Mouse (Mus musculus) forebrain, embryonic 14.5 days (tissue): ENCODE results near the gene Sdk2. TPM values are rescaled to one million over a fixed set of nuclear protein-coding genes. Genes with fewer than 3 reads are reported as not detected.

Experiments used
- ATAC-seq: fragments of 200-750 bp; cut with Nextera tagmentation; 2 replicates; pipeline ENCODE4 v1.8.0; 2017; ENCODE audit warnings: mild to moderate bottlenecking, moderate library complexity
- DNase-seq: peaks from one replicate; pipeline ENCODE4 v3.0.0-alpha.2; 2015; ENCODE audit warnings: low spot score
- H3K27ac ChIP-seq: fragments of 300-500 bp; sonication (generic); 2 replicates; pipeline ENCODE4 v1.5.1; 2014; ENCODE audit warnings: low read depth, mild to moderate bottlenecking, control low read depth, low read length, moderate library complexity
- H3K27me3 ChIP-seq: fragments of 300-500 bp; sonication (generic); replicated peaks from 2 replicates; pipeline ENCODE4 v1.6.1; 2014; ENCODE audit warnings: low read length, control low read depth, mixed read lengths; ENCODE audit not compliant: control insufficient read depth, insufficient read depth
- H3K36me3 ChIP-seq: fragments of 300-500 bp; sonication (generic); 2 replicates; pipeline ENCODE4 v1.6.1; 2014; ENCODE audit warnings: low read length, control low read depth; ENCODE audit not compliant: control insufficient read depth, insufficient read depth
- H3K4me1 ChIP-seq: fragments of 300-500 bp; sonication (generic); 2 replicates; pipeline ENCODE4 v1.6.1; 2014; ENCODE audit warnings: antibody characterized with exemption, low read length, control low read depth; ENCODE audit not compliant: control insufficient read depth, insufficient read depth
- H3K4me2 ChIP-seq: fragments of 300-500 bp; sonication (generic); 2 replicates; pipeline ENCODE4 v1.6.1; 2014; ENCODE audit warnings: mild to moderate bottlenecking, control low read depth, low read length
- H3K4me3 ChIP-seq: fragments of 300-500 bp; sonication (generic); 2 replicates; pipeline ENCODE4 v1.5.1; 2014; ENCODE audit warnings: low read depth, low read length, control low read depth
- H3K9ac ChIP-seq: fragments of 300-500 bp; sonication (generic); 2 replicates; pipeline ENCODE4 v1.6.1; 2014; ENCODE audit warnings: mild to moderate bottlenecking, low read length, control low read depth, moderate library complexity
- H3K9me3 ChIP-seq: fragments of 300-500 bp; sonication (generic); replicated peaks from 2 replicates; pipeline ENCODE4 v1.6.1; 2016; ENCODE audit warnings: low read length, control low read depth, mixed read lengths; ENCODE audit not compliant: control insufficient read depth
- WGBS: fragments of 180-500 bp; shearing (Covaris S2); extraction: QIAGEN DNeasy Blood & Tissue Kit; methylation state at CpG from one replicate; pipeline ENCODE4 v1.1.7; 2014; 5-methylcytosine and 5-hydroxymethylcytosine counted together
- polyA plus RNA-seq: library from polyadenylated mRNA; unstranded; fragments of >200 nt; fragmentation: Nextera tagmentation; extraction: Ambion mirVana; gene quantifications from 2 replicates; pipeline ENCODE4 v1.2.1, GENCODE M21; 2014

Gene Sdk2
- polyA plus RNA-seq, 1 experiment from 2014 or later: 1.1 TPM

DNA sequence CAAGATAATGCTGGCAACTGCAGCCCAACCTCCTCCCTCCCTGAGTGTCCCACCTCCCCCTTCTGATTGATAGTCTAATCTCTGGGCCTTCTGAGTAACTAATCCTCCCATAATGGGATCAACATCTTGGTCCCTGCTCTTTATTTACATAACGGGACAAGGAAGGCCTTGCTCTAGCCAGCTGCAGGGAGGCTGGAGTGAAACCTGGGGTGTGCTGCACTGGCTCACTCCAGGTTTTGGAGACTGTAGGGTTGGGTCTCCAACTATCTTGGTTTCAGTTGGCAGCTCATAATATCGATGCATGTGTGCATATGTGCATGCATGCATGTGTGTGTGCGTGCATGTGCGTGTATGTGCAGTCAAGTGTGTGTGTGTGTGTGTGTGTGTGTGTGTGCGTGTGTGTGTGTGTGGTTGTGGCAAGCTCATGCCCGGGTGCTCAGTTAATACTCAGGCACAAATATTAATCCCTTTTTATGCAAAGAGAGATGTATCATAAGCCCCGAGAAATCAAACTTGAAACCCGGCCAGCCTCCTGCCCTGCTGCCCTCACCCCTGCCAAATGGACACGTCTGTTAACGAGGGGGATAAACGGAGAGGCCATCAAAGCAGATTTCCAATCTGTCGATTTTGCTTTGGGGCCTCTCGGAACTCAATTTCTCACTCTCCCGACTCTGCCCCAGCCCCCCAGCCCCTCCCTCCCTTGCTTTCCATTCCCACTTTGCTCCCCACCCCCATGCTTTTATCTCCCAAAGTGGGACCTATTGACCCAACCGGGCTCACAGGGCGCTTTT lies 91.8 kb downstream of the Sdk2 start:
- no peaks in the 10 kb centered on the region for H3K36me3 ChIP-seq
- H3K27ac ChIP-seq: no peak overlapping the region
- no peak overlapping the region for H3K4me3 ChIP-seq
- no peak for DNase-seq
- peaks cover 19% of the 10 kb centered on the region for H3K4me1 ChIP-seq
- no peak overlapping the region for H3K4me2 ChIP-seq
- 20% methylated on average over 16 of the region's 16 CpGs for WGBS
- no peaks in the 10 kb centered on the region for H3K9me3 ChIP-seq
- H3K9ac ChIP-seq: no peak overlapping the region
- H3K27me3 ChIP-seq: no peaks in the 10 kb centered on the region
- no peak for ATAC-seq

DNA sequence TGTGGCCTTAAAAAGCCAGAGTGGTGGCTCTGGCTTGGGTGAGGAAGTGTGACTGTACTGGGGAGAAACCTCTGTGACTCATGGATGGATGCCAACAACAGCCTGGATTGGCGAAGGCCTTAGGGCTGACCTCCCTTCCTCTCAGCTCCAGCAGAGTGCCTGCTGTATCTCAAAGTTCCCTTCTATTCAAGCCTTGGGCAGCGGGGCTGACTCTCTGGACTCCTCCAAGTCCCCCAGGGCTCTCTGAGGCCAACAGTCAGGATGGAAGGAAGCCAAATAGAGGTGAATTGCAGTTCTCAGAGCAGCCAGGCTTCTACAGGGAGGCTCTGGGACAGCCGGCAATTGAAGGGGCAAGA lies 94.4 kb downstream of the Sdk2 start:
- H3K4me2 ChIP-seq: no peak overlapping the region
- peaks cover 19% of the 10 kb centered on the region for H3K4me1 ChIP-seq
- peaks cover 5% of the 10 kb centered on the region; the same call in 1 of the 2 replicates for H3K9me3 ChIP-seq
- no peaks in the 10 kb centered on the region for H3K36me3 ChIP-seq
- no peaks in the 10 kb centered on the region for H3K27me3 ChIP-seq
- ATAC-seq: no peak
- no peak overlapping the region for H3K4me3 ChIP-seq
- 0 out of 2 replicates have a peak overlapping the region, but pooled peaks have one; percentile 44 for H3K27ac ChIP-seq
- 64% methylated on average over 3 of the region's 3 CpGs for WGBS
- no peak overlapping the region for H3K9ac ChIP-seq
- peak; percentile 22 for DNase-seq

DNA sequence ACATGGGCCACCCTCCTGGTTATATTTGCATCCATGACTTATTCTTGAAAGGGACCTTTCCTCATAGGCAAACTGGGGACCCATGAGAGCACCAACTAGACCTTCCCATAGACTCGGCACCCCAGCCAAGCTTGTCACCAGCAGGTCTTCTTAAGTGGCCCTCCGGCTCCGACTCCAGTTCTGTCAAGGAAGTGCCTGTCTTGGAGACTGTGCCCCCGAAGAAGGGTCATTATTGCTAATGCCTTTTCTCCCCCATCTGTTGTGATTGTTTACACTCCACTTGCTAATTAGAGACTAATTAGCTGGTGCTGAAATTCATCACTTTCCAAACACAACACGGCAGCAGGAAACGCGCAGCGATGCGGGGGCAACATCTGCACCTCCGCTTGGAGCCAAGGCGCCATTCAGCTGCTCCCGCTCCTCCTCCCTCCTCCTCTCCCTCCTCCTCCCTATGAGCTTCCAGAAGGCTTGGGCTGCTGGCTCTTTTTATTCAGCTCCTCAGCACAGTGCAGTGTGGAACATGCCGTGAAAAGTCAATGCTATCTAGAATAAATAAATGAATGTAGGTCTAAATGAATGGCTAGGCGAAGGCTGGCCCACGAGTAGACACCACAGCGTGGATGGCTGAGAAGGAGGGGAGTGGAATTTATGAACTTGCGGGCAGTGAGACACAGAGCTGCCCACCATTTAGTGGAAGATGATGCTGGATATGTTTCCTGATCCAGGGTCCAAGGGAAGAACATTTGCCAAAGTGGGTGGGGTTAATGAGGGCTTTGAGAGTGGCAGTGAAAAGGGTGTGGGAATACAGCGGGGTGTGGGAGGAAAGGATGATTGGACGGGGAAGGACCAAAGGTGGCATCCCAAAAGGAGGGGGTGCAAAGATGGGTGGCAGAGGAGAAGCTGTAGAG lies 95.0 kb downstream of the Sdk2 start:
- H3K4me3 ChIP-seq: no peak overlapping the region
- H3K9me3 ChIP-seq: peaks cover 12% of the 10 kb centered on the region; the same call in 1 of the 2 replicates
- H3K36me3 ChIP-seq: no peaks in the 10 kb centered on the region
- WGBS: 30% methylated on average over 19 of the region's 19 CpGs
- no peaks in the 10 kb centered on the region for H3K27me3 ChIP-seq
- peak overlapping the region; percentile 44; the same call in 1 of the 2 replicates for H3K27ac ChIP-seq
- H3K4me2 ChIP-seq: no peak overlapping the region
- H3K9ac ChIP-seq: no peak overlapping the region
- H3K4me1 ChIP-seq: peaks cover 19% of the 10 kb centered on the region
- ATAC-seq: peak; percentile 94
- DNase-seq: peak; percentile 91

DNA sequence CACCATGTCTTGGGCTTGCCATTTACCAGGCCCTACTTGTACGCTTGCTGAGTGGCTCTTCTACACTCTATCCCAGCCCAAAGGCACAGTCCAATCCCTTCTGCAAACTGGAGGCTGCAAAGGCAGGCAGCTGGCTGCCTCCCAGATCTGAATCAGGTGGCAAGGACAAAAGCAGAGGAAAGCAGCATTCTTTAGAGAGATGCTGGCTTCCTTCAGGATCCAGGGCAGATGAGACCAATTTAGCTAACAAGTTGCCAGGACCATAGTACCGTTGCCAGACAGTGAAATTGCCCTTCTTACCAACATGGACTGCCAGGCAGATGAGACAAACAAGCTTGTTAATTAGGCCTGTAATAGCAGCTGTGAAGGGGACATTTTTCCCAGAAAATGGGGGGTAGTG lies 96.8 kb downstream of the Sdk2 start:
- ATAC-seq (no peak), DNase-seq (peak; percentile 63)
- Histone ChIP-seq H3K4me2 (no peak overlapping the region), H3K4me3 (no peak overlapping the region), H3K36me3 (no peaks in the 10 kb centered on the region), H3K9me3 (peaks cover 21% of the 10 kb centered on the region; the same call in 1 of the 2 replicates), H3K27ac (no peak overlapping the region), H3K9ac (no peak overlapping the region), H3K27me3 (no peaks in the 10 kb centered on the region), H3K4me1 (peaks cover 17% of the 10 kb centered on the region)
- WGBS: 54% methylated on average over 2 of the region's 2 CpGs

DNA sequence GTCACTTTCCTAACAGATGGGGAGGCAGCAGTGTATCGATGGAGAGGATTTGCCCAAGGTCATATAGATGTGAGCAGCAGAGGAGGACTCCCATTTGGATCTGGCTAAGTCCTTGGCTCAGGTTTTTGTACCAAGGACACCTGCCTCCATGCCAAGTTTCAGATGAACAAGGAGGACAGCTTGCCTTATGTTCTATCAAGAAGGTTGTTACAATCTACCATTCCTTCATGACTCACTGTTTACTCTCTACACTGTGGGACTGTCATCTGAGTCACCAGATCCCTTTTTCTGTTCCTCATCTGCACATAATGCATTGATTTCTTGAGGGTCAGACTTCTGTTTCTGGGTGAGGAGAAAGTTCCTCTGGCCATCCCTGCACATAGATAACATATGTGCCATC lies 101.6 kb downstream of the Sdk2 start:
- Histone ChIP-seq H3K27ac (no peak overlapping the region), H3K4me1 (no peaks in the 10 kb centered on the region), H3K27me3 (no peaks in the 10 kb centered on the region), H3K9ac (no peak overlapping the region), H3K4me2 (no peak overlapping the region), H3K9me3 (peaks cover 21% of the 10 kb centered on the region; the same call in 1 of the 2 replicates), H3K36me3 (no peaks in the 10 kb centered on the region), H3K4me3 (no peak overlapping the region)
- 82% methylated on average over 1 of the region's 1 CpGs for WGBS
- DNase-seq (no peak), ATAC-seq (no peak)

DNA sequence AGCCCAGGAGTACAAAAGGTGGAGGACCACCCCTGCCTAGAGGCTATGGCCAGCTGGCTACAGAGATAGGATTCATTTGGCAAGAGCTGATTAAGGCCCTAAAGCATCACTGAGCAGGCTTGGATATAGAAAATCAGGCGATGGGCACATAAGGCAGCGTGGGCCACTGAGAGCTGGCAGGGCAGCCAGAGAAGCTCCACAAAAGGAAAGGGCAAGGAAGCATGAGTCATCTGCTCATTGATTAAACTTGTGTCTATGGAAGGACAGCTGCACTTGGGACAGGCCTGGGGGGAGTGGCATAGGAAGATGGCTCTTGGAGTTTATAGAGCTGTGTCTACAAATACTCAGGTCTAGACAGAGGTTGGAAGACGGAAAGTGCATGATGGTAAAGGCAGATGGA lies 104.1 kb downstream of the Sdk2 start:
- WGBS: 91% methylated on average over 3 of the region's 3 CpGs
- Histone ChIP-seq H3K4me2 (no peak overlapping the region), H3K27me3 (no peaks in the 10 kb centered on the region), H3K9ac (no peak overlapping the region), H3K4me1 (no peaks in the 10 kb centered on the region), H3K9me3 (peaks cover 18% of the 10 kb centered on the region; the same call in 1 of the 2 replicates), H3K27ac (no peak overlapping the region), H3K36me3 (no peaks in the 10 kb centered on the region), H3K4me3 (no peak overlapping the region)
- DNase-seq: no peak
- ATAC-seq: no peak

DNA sequence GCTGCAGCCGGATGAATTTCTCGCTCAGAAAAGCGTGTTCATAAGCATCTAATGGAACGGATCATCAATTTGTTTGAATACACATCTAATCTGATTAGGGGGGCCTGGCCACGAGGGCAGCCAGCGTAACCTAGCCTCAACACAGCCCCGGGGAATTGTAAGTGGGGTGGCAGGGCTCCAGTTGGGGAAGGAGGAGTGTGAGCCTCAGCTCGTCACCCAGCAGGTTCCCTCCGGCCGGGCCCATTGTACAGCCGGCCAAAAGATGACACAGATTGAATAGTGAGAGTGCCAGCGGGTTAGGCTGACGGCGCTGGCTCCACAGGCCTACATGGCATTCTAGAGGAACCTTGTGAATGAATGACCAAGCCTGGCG lies 115.2 kb downstream of the Sdk2 start:
- no peaks in the 10 kb centered on the region for H3K27me3 ChIP-seq
- H3K27ac ChIP-seq: no peak overlapping the region
- H3K9me3 ChIP-seq: no peaks in the 10 kb centered on the region
- WGBS: 6% methylated on average over 15 of the region's 15 CpGs
- ATAC-seq (peak; percentile 62), DNase-seq (peak; percentile 60)
- H3K4me2 ChIP-seq: peak overlapping the region; percentile 23; the same call in 1 of the 2 replicates
- no peaks in the 10 kb centered on the region for H3K36me3 ChIP-seq
- H3K4me3 ChIP-seq: no peak overlapping the region
- peaks cover 19% of the 10 kb centered on the region for H3K4me1 ChIP-seq
- H3K9ac ChIP-seq: peak overlapping the region; percentile 25; the same call in 1 of the 2 replicates

DNA sequence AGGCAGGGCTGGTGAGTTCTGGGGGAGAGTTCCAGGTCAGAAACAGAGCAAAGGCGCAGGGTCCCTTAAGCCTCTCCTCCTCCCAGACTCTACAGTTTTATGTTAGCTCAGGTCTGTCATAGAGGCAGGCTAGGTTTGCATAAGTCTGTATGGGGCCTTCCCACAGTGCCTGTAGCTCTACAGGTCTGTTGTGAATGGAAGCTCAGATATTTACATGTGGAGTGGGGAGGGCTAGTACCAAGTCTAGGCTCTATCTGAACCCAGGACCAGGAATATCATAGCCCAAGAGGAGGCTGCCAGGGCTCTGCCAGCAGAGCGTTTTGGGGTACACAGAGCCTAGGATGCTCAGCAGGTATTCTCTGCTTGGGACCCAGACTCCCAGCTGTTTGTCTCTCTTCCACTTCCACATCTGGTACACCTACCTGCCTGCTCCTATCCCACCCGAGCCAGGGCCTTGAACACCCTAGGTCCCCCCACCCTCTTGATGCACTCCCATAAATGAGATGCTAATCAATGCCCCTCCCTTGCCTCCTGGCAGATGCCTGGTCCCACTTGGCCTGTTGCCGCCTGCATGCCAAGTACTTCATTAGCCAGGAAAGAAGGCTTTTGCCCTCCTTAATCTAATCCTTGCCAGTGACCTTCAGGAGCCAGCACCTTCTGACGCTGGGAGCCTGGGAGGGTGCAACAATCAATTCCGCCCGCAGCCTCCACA lies 115.8 kb downstream of the Sdk2 start:
- Histone ChIP-seq H3K9ac (no peak overlapping the region), H3K4me3 (no peak overlapping the region), H3K27me3 (no peaks in the 10 kb centered on the region), H3K27ac (no peak overlapping the region), H3K4me2 (peak overlapping the region; percentile 23; the same call in 1 of the 2 replicates), H3K9me3 (no peaks in the 10 kb centered on the region), H3K36me3 (no peaks in the 10 kb centered on the region), H3K4me1 (peaks cover 19% of the 10 kb centered on the region)
- DNase-seq: peak; percentile 74
- 24% methylated on average over 7 of the region's 7 CpGs for WGBS
- ATAC-seq: peak; percentile 75
